8 mouse cellular contexts compared by ENCODE assay signal in the genomic region with DNA sequence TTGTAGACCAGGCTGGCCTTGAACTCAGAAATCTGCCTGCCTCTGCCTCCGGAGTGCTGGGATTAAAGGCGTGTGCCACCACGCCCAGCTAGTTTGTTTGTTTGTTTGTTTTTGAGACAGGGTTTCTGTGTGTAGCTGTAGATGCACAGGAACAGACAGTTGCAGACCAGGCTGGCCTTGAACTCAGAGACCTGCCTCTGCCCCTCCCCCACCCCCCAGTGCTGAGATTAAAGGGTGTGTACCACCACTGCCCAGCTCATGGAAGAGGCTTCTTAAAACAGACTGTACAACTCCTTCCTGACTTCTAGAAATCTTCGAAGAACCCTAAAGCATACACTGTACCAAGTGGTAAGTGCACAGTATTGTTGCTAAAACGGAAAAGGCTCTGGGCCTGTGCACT. TPM values are rescaled to one million over a fixed set of nuclear protein-coding genes. Genes with fewer than 3 reads are reported as not detected.
DNase-seq lines count a peak whose midpoint lies in the region; ATAC-seq lines count a peak whose summit lies in the region.
"Had no signal": no experiment of that assay in that cellular context is flagged by ENCODE, and none has a peak within 500 bp of the region (broad histone marks: within the 10 kb centered on the region; RNA-seq: fewer than 3 reads in every experiment).

No protein-coding gene starts in this region.

- peaks cover 10% of the 10 kb centered on the region for H3K4me1 ChIP-seq in lung, embryonic 15.5 days
- H3K4me1 ChIP-seq in forebrain, embryonic 13.5 days, result peaks cover 21% of the 10 kb centered on the region
- peaks cover 13% of the 10 kb centered on the region for H3K4me1 ChIP-seq in limb, embryonic 13.5 days
- peaks cover 12% of the 10 kb centered on the region; the same call in 1 of the 2 replicates for H3K4me1 ChIP-seq in stomach, embryonic 14.5 days (ENCODE audit: control insufficient read depth, insufficient read depth, low read length)

- no peaks in the 10 kb centered on the region for H3K27me3 ChIP-seq in lung, embryonic 15.5 days
- no peaks in the 10 kb centered on the region for H3K27me3 ChIP-seq in forebrain, embryonic 13.5 days
- H3K27me3 ChIP-seq in limb, embryonic 13.5 days, result no peaks in the 10 kb centered on the region
- no peaks in the 10 kb centered on the region for H3K27me3 ChIP-seq in stomach, embryonic 14.5 days (ENCODE audit: control insufficient read depth, insufficient read depth, low read length)

- no peaks in the 10 kb centered on the region for H3K9me3 ChIP-seq in lung, embryonic 15.5 days
- H3K9me3 ChIP-seq in forebrain, embryonic 13.5 days (replicated peaks), result no peaks in the 10 kb centered on the region
- no peaks in the 10 kb centered on the region for H3K9me3 ChIP-seq in limb, embryonic 13.5 days
- no peaks in the 10 kb centered on the region for H3K9me3 ChIP-seq in stomach, embryonic 14.5 days (ENCODE audit: control insufficient read depth, low read depth, low read length)

- no peak overlapping the region for H3K27ac ChIP-seq in lung, embryonic 15.5 days
- H3K27ac ChIP-seq in forebrain, embryonic 13.5 days, result no peak overlapping the region
- no peak overlapping the region for H3K27ac ChIP-seq in limb, embryonic 13.5 days
- H3K27ac ChIP-seq in stomach, embryonic 14.5 days (ENCODE audit: low read length), result no peak overlapping the region; the same call in 1 of the 2 replicates

- DNase-seq in lung, postnatal 25 days (ENCODE audit: low spot score), result no peak
- DNase-seq in cerebellum, postnatal 4 days (ENCODE audit: low spot score in 2 of 2), result no peak
- DNase-seq in left cerebral cortex, adult 8-10 months (ENCODE audit: low spot score in 2 of 2), result no peak
- DNase-seq: kidney, adult 11 months had no signal

- peak overlapping the region; percentile 99; the same call in 1 of the 2 replicates for H3K4me3 ChIP-seq in lung, embryonic 15.5 days
- H3K4me3 ChIP-seq in forebrain, embryonic 13.5 days, result peak overlapping the region; percentile 91
- H3K4me3 ChIP-seq in limb, embryonic 13.5 days, result peak overlapping the region; percentile 67
- peak overlapping the region; percentile 65 for H3K4me3 ChIP-seq in stomach, embryonic 14.5 days (ENCODE audit: low read depth, low read length)

- no peak overlapping the region for H3K9ac ChIP-seq in lung, embryonic 15.5 days
- H3K9ac ChIP-seq in forebrain, embryonic 13.5 days, result peak overlapping the region; percentile 96; the same call in 1 of the 2 replicates
- H3K9ac ChIP-seq in limb, embryonic 13.5 days, result peak overlapping the region; percentile 90
- H3K9ac ChIP-seq in stomach, embryonic 14.5 days (replicated peaks; ENCODE audit: low read depth, low read length), result no peak overlapping the region; the same call in 1 of the 2 replicates

- WGBS in lung, embryonic 15.5 days, result 88% methylated on average over 5 of the region's 5 CpGs
- 94% methylated on average over 5 of the region's 5 CpGs for WGBS in forebrain, embryonic 13.5 days
- 89% methylated on average over 5 of the region's 5 CpGs for WGBS in limb, embryonic 13.5 days
- WGBS in stomach, embryonic 14.5 days, result 86% methylated on average over 5 of the region's 5 CpGs

- peak overlapping the region; percentile 80 for H3K4me2 ChIP-seq in lung, embryonic 15.5 days
- H3K4me2 ChIP-seq in forebrain, embryonic 13.5 days, result peak overlapping the region; percentile 83
- peak overlapping the region; percentile 90 for H3K4me2 ChIP-seq in limb, embryonic 13.5 days (replicated peaks)
- H3K4me2 ChIP-seq in stomach, embryonic 14.5 days (replicated peaks; ENCODE audit: low read depth, low read length), result peak overlapping the region; percentile 95

- no peak for ATAC-seq in lung, embryonic 15.5 days (ENCODE audit: borderline replicate concordance, extremely low read depth, low FRiP score, low TSS enrichment)
- no peak for ATAC-seq in forebrain, embryonic 13.5 days
- no peak for ATAC-seq in limb, embryonic 13.5 days (ENCODE audit: low FRiP score, low read depth)
- no peak for ATAC-seq in stomach, embryonic 14.5 days (ENCODE audit: insufficient number of reproducible peaks, insufficient read depth, low FRiP score, low read depth)

- H3K36me3 ChIP-seq in lung, embryonic 15.5 days, result peaks cover 38% of the 10 kb centered on the region
- H3K36me3 ChIP-seq in forebrain, embryonic 13.5 days (ENCODE audit: poor library complexity, severe bottlenecking), result peaks cover 42% of the 10 kb centered on the region
- peaks cover 43% of the 10 kb centered on the region for H3K36me3 ChIP-seq in limb, embryonic 13.5 days
- peaks cover 25% of the 10 kb centered on the region for H3K36me3 ChIP-seq in stomach, embryonic 14.5 days (ENCODE audit: control insufficient read depth, insufficient read depth, low read length)

RNA-seq across cellular contexts. Expression of gene Ate1, which starts 25.2 kb away (rescaled TPM):
- 65.1 and 67.5 TPM in 2 replicates for polyA plus RNA-seq in lung, embryonic 15.5 days (2015; fragmentation: Nextera tagmentation; extraction: Ambion mirVana)
- polyA plus RNA-seq in forebrain, embryonic 13.5 days (2015; fragmentation: Nextera tagmentation; extraction: Ambion mirVana), result 82.0 and 82.9 TPM in 2 replicates
- 56.4 and 59.1 TPM in 2 replicates for polyA plus RNA-seq in limb, embryonic 13.5 days (2015; fragmentation: Nextera tagmentation; extraction: Ambion mirVana)
- polyA plus RNA-seq in stomach, embryonic 14.5 days (2014; fragmentation: Nextera tagmentation; extraction: Ambion mirVana), result 69.9 and 72.8 TPM in 2 replicates
- total RNA-seq in left cerebral cortex, adult 8-10 months (2022), result 10 to 100 TPM; 64.4 to 83.5 (median 67.3) TPM

RNA-seq across cellular contexts. Expression of gene Nsmce4a, which starts 27.5 kb away (rescaled TPM):
- polyA plus RNA-seq in lung, embryonic 15.5 days (2015; fragmentation: Nextera tagmentation; extraction: Ambion mirVana), result 158 and 164 TPM in 2 replicates
- 161 and 166 TPM in 2 replicates for polyA plus RNA-seq in forebrain, embryonic 13.5 days (2015; fragmentation: Nextera tagmentation; extraction: Ambion mirVana)
- 163 and 167 TPM in 2 replicates for polyA plus RNA-seq in limb, embryonic 13.5 days (2015; fragmentation: Nextera tagmentation; extraction: Ambion mirVana)
- 173 and 181 TPM in 2 replicates for polyA plus RNA-seq in stomach, embryonic 14.5 days (2014; fragmentation: Nextera tagmentation; extraction: Ambion mirVana)
- total RNA-seq in left cerebral cortex, adult 8-10 months (2022), result 10 to 100 TPM; 37.5 to 40.9 (median 40.4) TPM

RNA-seq across cellular contexts. Expression of gene Tacc2, which starts 31.8 kb away (rescaled TPM):
- polyA plus RNA-seq in lung, embryonic 15.5 days (2015; fragmentation: Nextera tagmentation; extraction: Ambion mirVana), result 23.4 and 25.3 TPM in 2 replicates
- polyA plus RNA-seq in forebrain, embryonic 13.5 days (2015; fragmentation: Nextera tagmentation; extraction: Ambion mirVana), result 45.0 and 45.2 TPM in 2 replicates
- polyA plus RNA-seq in limb, embryonic 13.5 days (2015; fragmentation: Nextera tagmentation; extraction: Ambion mirVana), result 35.1 and 39.3 TPM in 2 replicates
- 35.2 TPM in 2 replicates for polyA plus RNA-seq in stomach, embryonic 14.5 days (2014; fragmentation: Nextera tagmentation; extraction: Ambion mirVana)
- total RNA-seq in left cerebral cortex, adult 8-10 months (2022), result 10 to 100 TPM; 64.2 to 70.3 (median 68.0) TPM

Comparison
In these comparisons a context has a peak if more than half of its experiments do, and no peak if none do; other contexts are left out.
1. H3K9ac ChIP-seq: peak in forebrain, embryonic 13.5 days (single experiment) and limb, embryonic 13.5 days (single experiment); none in lung, embryonic 15.5 days (single experiment) and stomach, embryonic 14.5 days (single experiment).
2. Peak in every context shown above with its lines, with median percentiles within 50 percentile points of each other: H3K4me2 ChIP-seq and H3K4me3 ChIP-seq.